Mouse (Mus musculus) monocyte, adult 5-6 weeks (primary cell): ENCODE measurements at regions not wholly inside any gene's neighbourhood (a gene's known extent, or its start where the extent isn't known, plus 50 kb on each side); places are given as distances from the start of the nearest gene placed in this dataset.

Experiments
- ATAC-seq: fragments of 153-309, 156-312 bp; replicated peaks from 2 replicates; pipeline ENCODE4 v1.8.0; 2017; ENCODE audit warnings: mild to moderate bottlenecking; ENCODE audit not compliant: low TSS enrichment, insufficient number of reproducible peaks, severe bottlenecking, poor library complexity, low FRiP score

- no peak for ATAC-seq
Observed at GRCm38 (mm10) chr5:118961091-118961490, 400.6 kb downstream of the Med13l start.

- ATAC-seq: no peak
Observed at GRCm38 (mm10) chr5:118962152-118962551, 401.7 kb downstream of the Med13l start.

- ATAC-seq: no peak
Observed at GRCm38 (mm10) chr5:118963001-118963400, 402.5 kb downstream of the Med13l start.

- ATAC-seq: no peak
Observed at GRCm38 (mm10) chr5:118966901-118967300, 406.4 kb downstream of the Med13l start.

- no peak for ATAC-seq
Observed at GRCm38 (mm10) chr5:118967718-118968117, 407.2 kb downstream of the Med13l start.

- no peak for ATAC-seq
Observed at GRCm38 (mm10) chr5:118975147-118975546, 414.7 kb downstream of the Med13l start.

GRCm38 (mm10) chr5:118978921-118979630 lies 418.6 kb downstream of the Med13l start:
- ATAC-seq: no peak

GRCm38 (mm10) chr5:118981046-118981445 lies 420.6 kb downstream of the Med13l start:
- no peak for ATAC-seq

GRCm38 (mm10) chr5:118984251-118984650 lies 423.8 kb downstream of the Med13l start:
- no peak for ATAC-seq

GRCm38 (mm10) chr5:118984797-118985408 lies 424.4 kb downstream of the Med13l start:
- ATAC-seq: no peak

GRCm38 (mm10) chr5:118987376-118988000 lies 427.0 kb downstream of the Med13l start:
- ATAC-seq: no peak

GRCm38 (mm10) chr5:118999124-118999523 lies 438.6 kb downstream of the Med13l start:
- ATAC-seq: no peak

GRCm38 (mm10) chr5:119005825-119006471 lies 445.5 kb downstream of the Med13l start:
- no peak for ATAC-seq

- ATAC-seq: no peak
Observed at GRCm38 (mm10) chr5:119010048-119010447, 449.6 kb downstream of the Med13l start.

- no peak for ATAC-seq
Observed at GRCm38 (mm10) chr5:119015181-119015580, 454.7 kb downstream of the Med13l start.

GRCm38 (mm10) chr5:119015606-119016255 lies 455.3 kb downstream of the Med13l start:
- no peak for ATAC-seq

- no peak for ATAC-seq
Observed at GRCm38 (mm10) chr5:119016420-119016819, 455.9 kb downstream of the Med13l start.

- no peak for ATAC-seq
Observed at GRCm38 (mm10) chr5:119023947-119024346, 463.5 kb downstream of the Med13l start.

GRCm38 (mm10) chr5:119032051-119032450 lies 471.6 kb downstream of the Med13l start:
- ATAC-seq: no peak
